Mouse (Mus musculus) heart, embryonic 15.5 days (tissue): Measurements from ENCODE around the gene Fes. TPM values are rescaled to one million over a fixed set of nuclear protein-coding genes. Genes with fewer than 3 reads are reported as not detected.
A peak's percentile ranks its signal among the peaks of the same experiment; 100 is the strongest.

Experiments used
- ATAC-seq: fragments of 200-750 bp; cut with Nextera tagmentation; replicated peaks from 2 replicates; pipeline ENCODE4 v1.8.0; 2017; ENCODE audit warnings: low read depth, moderate TSS enrichment; ENCODE audit not compliant: insufficient number of reproducible peaks, insufficient read depth, low FRiP score
- H3K27ac ChIP-seq: fragments of 300-500 bp; sonication (generic); 2 replicates; pipeline ENCODE4 v1.5.1; 2015; ENCODE audit warnings: mild to moderate bottlenecking, inconsistent platforms
- H3K27me3 ChIP-seq: fragments of 300-500 bp; sonication (generic); 2 replicates; pipeline ENCODE4 v1.6.1; 2015; ENCODE audit warnings: inconsistent platforms
- H3K36me3 ChIP-seq: fragments of 300-500 bp; sonication (generic); 2 replicates; pipeline ENCODE4 v1.6.1; 2015; ENCODE audit warnings: mild to moderate bottlenecking, inconsistent platforms
- H3K4me1 ChIP-seq: fragments of 300-500 bp; sonication (generic); replicated peaks from 2 replicates; pipeline ENCODE4 v1.6.1; 2015; ENCODE audit warnings: inconsistent platforms
- H3K4me2 ChIP-seq: fragments of 300-500 bp; sonication (generic); 2 replicates; pipeline ENCODE4 v1.6.1; 2015; ENCODE audit warnings: inconsistent platforms, mild to moderate bottlenecking, moderate library complexity
- H3K4me3 ChIP-seq: fragments of 300-500 bp; sonication (generic); 2 replicates; pipeline ENCODE4 v1.5.1; 2015; ENCODE audit warnings: mild to moderate bottlenecking, inconsistent platforms
- H3K9ac ChIP-seq: fragments of 300-500 bp; sonication (generic); 2 replicates; pipeline ENCODE4 v1.6.1; 2015; ENCODE audit warnings: mild to moderate bottlenecking, inconsistent platforms
- H3K9me3 ChIP-seq: fragments of 300-500 bp; sonication (generic); replicated peaks from 2 replicates; pipeline ENCODE4 v1.6.1; 2016; ENCODE audit warnings: inconsistent platforms
- WGBS: fragments of 180-500 bp; shearing (Covaris S2); methylation state at CpG from one replicate; pipeline ENCODE4 v1.1.7; 2015; ENCODE audit warnings: mixed read lengths; 5-methylcytosine and 5-hydroxymethylcytosine counted together
- polyA plus RNA-seq: library from polyadenylated mRNA; unstranded; fragments of >200 nt; fragmentation: Nextera tagmentation; extraction: Ambion mirVana; gene quantifications from 2 replicates; pipeline ENCODE4 v1.2.1, GENCODE M21; 2015

The Fes gene
- polyA plus RNA-seq, 1 experiment from 2014 or later = 10.9 TPM

DNA sequence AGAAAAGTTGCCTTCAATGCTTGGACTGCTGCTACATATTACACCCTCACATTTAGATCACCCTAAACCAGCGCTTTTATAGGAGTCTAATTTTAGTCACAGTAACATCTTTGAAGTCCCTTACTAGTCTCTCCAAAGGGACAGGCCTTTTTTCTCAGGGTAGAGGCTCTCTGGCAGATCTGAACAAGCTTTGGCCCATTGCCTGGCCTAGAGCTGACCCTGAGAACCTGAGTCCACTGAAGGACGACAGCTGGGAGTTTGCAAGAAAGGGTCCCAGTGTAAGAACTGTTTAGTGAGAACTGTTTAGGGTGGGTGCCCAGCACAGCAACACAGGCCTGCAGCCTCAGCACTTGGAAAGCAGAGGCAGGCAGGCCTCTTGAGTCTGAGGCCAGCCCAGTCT is 22.0 kb downstream of the Fes start:
- ATAC-seq = no peak
- 57% methylated on average over 2 of the region's 2 CpGs for WGBS
- Histone ChIP-seq H3K27ac (no peak overlapping the region), H3K27me3 (no peaks in the 10 kb centered on the region), H3K9me3 (no peaks in the 10 kb centered on the region), H3K4me2 (no peak overlapping the region), H3K4me1 (peaks cover 25% of the 10 kb centered on the region), H3K9ac (no peak overlapping the region), H3K36me3 (peaks cover 69% of the 10 kb centered on the region), H3K4me3 (no peak overlapping the region)

GRCm38 (mm10) chr7:80360435-80360834 is 27.3 kb downstream of the Fes start:
- Histone ChIP-seq H3K9ac (no peak overlapping the region), H3K27me3 (no peaks in the 10 kb centered on the region), H3K4me3 (no peak overlapping the region), H3K9me3 (no peaks in the 10 kb centered on the region), H3K27ac (no peak overlapping the region), H3K4me1 (0 out of 2 replicates have a peak, but pooled peaks cover 6% of the 10 kb centered on the region), H3K4me2 (no peak overlapping the region), H3K36me3 (peaks cover 82% of the 10 kb centered on the region)
- 51% methylated on average over 3 of the region's 3 CpGs for WGBS
- ATAC-seq = no peak

DNA sequence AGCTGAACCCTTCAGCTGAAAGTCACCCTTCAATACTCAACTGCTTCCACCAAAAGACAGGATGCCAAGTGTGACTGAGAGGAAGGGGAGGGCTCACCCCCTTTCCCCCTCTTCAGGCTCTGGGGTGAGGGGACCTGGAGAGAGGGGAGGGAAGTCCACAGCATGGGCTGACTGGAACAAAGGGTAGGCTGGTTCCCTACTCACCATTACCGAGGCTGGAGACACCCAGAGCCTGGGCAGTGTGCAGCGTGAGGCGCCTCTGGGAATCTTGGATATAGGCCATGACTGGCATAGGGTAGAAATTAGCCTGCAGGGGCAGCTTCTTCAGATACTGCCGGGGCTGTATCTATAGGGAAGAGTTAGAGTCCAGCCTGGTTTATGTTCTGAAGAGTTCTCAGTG is 29.7 kb downstream of the Fes start:
- Histone ChIP-seq H3K4me1 (0 out of 2 replicates have a peak, but pooled peaks cover 6% of the 10 kb centered on the region), H3K36me3 (peaks cover 65% of the 10 kb centered on the region), H3K27ac (no peak overlapping the region), H3K9ac (0 out of 2 replicates have a peak overlapping the region, but pooled peaks have one; percentile 28), H3K4me2 (no peak overlapping the region), H3K9me3 (no peaks in the 10 kb centered on the region), H3K4me3 (no peak overlapping the region), H3K27me3 (no peaks in the 10 kb centered on the region)
- WGBS = 57% methylated on average over 4 of the region's 4 CpGs
- no peak for ATAC-seq

DNA sequence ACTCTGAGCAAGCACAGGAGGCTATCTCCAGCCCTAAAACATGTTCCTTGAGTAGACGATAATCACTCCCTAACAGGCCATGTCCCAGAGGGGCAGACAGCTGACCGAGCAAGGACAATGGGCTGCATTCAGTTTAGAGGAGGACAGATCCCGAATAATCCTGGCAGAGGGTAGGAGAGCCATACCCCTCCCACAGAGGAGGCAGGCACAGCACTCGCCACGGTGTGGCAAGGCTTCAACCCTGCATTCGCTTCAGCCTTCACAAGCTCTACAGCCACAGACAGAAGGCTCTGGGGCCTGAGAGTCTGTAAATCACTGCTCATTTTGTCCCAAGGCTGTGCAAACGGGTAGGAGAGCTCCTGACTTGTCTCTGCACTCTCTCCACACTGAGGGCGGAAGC is 30.6 kb downstream of the Fes start:
- Histone ChIP-seq H3K4me1 (0 out of 2 replicates have a peak, but pooled peaks cover 6% of the 10 kb centered on the region), H3K4me3 (no peak overlapping the region), H3K27me3 (no peaks in the 10 kb centered on the region), H3K4me2 (no peak overlapping the region), H3K27ac (peak overlapping the region; percentile 47), H3K9me3 (no peaks in the 10 kb centered on the region), H3K36me3 (peaks cover 63% of the 10 kb centered on the region), H3K9ac (no peak overlapping the region; the same call in 1 of the 2 replicates)
- peak; percentile 47 for ATAC-seq
- WGBS = 62% methylated on average over 8 of the region's 8 CpGs

DNA sequence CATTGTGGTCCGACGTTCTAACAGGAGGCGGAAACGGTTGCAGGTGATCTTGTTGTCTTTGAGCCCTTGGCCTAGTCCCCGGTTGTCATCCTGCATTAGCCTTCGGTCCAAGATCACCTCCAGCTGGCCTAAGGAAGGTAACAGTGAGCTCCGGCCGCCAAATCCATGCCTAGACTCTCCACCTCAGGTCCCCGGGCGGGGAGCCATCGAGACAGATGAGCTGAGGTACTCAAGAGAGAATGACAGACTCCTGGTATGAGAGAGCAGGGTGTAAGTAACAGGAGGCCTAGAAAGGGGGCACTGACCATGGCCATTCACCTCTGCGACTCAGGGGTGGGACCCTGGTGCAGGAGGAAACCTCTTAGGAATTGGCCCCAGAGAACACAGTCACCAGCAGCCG is 31.4 kb downstream of the Fes start:
- Histone ChIP-seq H3K27me3 (no peaks in the 10 kb centered on the region), H3K4me3 (no peak overlapping the region), H3K9ac (no peak overlapping the region), H3K27ac (peak overlapping the region; percentile 47; the same call in 1 of the 2 replicates), H3K9me3 (no peaks in the 10 kb centered on the region), H3K4me2 (no peak overlapping the region), H3K36me3 (peaks cover 58% of the 10 kb centered on the region), H3K4me1 (0 out of 2 replicates have a peak, but pooled peaks cover 6% of the 10 kb centered on the region)
- ATAC-seq = no peak
- 83% methylated on average over 13 of the region's 13 CpGs for WGBS

DNA sequence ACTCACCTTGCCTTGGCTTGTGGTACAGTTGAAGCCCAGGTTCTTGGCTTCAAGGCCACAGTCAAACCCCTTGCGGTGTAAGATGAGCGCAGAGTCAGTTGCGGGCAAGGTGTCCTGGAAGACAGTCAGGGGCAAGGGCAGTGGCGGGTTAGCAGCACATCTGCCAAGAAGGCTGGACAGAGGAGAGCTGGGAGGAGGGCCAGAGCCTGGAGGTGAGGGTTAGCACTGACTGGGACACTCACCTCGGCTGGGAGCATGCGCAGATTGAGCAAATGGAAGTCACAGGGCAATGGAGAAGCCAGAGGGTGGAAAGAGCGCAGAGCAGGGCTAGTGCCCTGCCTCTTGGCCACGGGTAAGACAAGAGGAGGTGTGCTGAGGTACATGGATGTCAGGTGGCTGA is 34.8 kb downstream of the Fes start:
- Histone ChIP-seq H3K9me3 (no peaks in the 10 kb centered on the region), H3K27me3 (no peaks in the 10 kb centered on the region), H3K36me3 (peaks cover 41% of the 10 kb centered on the region), H3K4me2 (no peak overlapping the region), H3K27ac (no peak overlapping the region), H3K4me3 (no peak overlapping the region), H3K4me1 (0 out of 2 replicates have a peak, but pooled peaks cover 3% of the 10 kb centered on the region), H3K9ac (no peak overlapping the region)
- ATAC-seq = no peak
- WGBS = 85% methylated on average over 8 of the region's 8 CpGs

DNA sequence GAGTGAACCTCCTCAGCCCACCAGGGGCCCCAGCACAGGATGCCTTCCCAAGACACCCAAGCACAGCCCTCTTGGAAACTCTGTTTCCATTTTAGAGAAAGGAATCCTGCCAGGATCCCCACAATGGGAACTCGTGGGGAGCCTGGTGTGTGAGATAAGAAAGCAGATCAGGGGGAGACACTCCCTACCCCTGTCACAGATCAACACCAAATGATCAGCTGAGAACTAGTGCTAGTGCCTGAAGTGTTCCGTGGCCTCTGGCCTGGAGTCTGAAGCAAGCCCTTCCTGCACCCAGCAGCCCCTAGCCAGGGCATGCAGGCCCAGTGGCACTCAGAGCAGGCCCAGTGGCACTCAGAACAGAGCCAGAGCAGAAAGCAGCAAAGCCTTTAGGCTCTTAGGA is 36.9 kb downstream of the Fes start:
- Histone ChIP-seq H3K9me3 (no peaks in the 10 kb centered on the region), H3K27ac (no peak overlapping the region), H3K4me1 (peaks cover 6% of the 10 kb centered on the region; the same call in 1 of the 2 replicates), H3K9ac (no peak overlapping the region), H3K27me3 (no peaks in the 10 kb centered on the region), H3K36me3 (peaks cover 29% of the 10 kb centered on the region), H3K4me3 (no peak overlapping the region), H3K4me2 (no peak overlapping the region)
- no peak for ATAC-seq
- 67% methylated on average over 2 of the region's 2 CpGs for WGBS

- Histone ChIP-seq H3K9ac (no peak overlapping the region), H3K36me3 (peaks cover 22% of the 10 kb centered on the region), H3K27me3 (no peaks in the 10 kb centered on the region), H3K4me3 (no peak overlapping the region), H3K4me2 (no peak overlapping the region), H3K9me3 (no peaks in the 10 kb centered on the region), H3K4me1 (peaks cover 14% of the 10 kb centered on the region), H3K27ac (0 out of 2 replicates have a peak overlapping the region, but pooled peaks have one; percentile 27)
- WGBS = 64% methylated on average over 13 of the region's 13 CpGs
- ATAC-seq = no peak
These were observed 39.8 kb downstream of the Fes start for GRCm38 (mm10) chr7:80347670-80348586.

- H3K4me3 ChIP-seq = no peak overlapping the region
- peaks cover 16% of the 10 kb centered on the region; the same call in 1 of the 2 replicates for H3K36me3 ChIP-seq
- H3K9ac ChIP-seq = no peak overlapping the region
- H3K9me3 ChIP-seq = no peaks in the 10 kb centered on the region
- WGBS = 61% methylated on average over 5 of the region's 5 CpGs
- no peaks in the 10 kb centered on the region for H3K27me3 ChIP-seq
- no peak overlapping the region for H3K4me2 ChIP-seq
- H3K4me1 ChIP-seq = peaks cover 21% of the 10 kb centered on the region
- no peak for ATAC-seq
- no peak overlapping the region for H3K27ac ChIP-seq
These were observed 40.9 kb downstream of the Fes start for GRCm38 (mm10) chr7:80346830-80347229.

GRCm38 (mm10) chr7:80346173-80346572 is 41.6 kb downstream of the Fes start:
- no peak overlapping the region for H3K4me2 ChIP-seq
- H3K4me3 ChIP-seq = no peak overlapping the region
- no peaks in the 10 kb centered on the region for H3K27me3 ChIP-seq
- H3K9ac ChIP-seq = no peak overlapping the region
- H3K27ac ChIP-seq = no peak overlapping the region
- no peaks in the 10 kb centered on the region for H3K9me3 ChIP-seq
- H3K36me3 ChIP-seq = peaks cover 13% of the 10 kb centered on the region; the same call in 1 of the 2 replicates
- 81% methylated on average over 9 of the region's 9 CpGs for WGBS
- peaks cover 23% of the 10 kb centered on the region for H3K4me1 ChIP-seq
- no peak for ATAC-seq

- no peak for ATAC-seq
- no peaks in the 10 kb centered on the region for H3K9me3 ChIP-seq
- peak overlapping the region; percentile 83 for H3K4me2 ChIP-seq
- peak overlapping the region; percentile 75 for H3K27ac ChIP-seq
- H3K9ac ChIP-seq = peak overlapping the region; percentile 72
- H3K27me3 ChIP-seq = no peaks in the 10 kb centered on the region
- no peaks in the 10 kb centered on the region for H3K36me3 ChIP-seq
- peak overlapping the region; percentile 58 for H3K4me3 ChIP-seq
- H3K4me1 ChIP-seq = peaks cover 40% of the 10 kb centered on the region
- 22% methylated on average over 19 of the region's 19 CpGs for WGBS
These were observed 44.3 kb downstream of the Fes start for GRCm38 (mm10) chr7:80343270-80344018.
